Mouse (Mus musculus) erythroblast, embryonic 14.5 days (primary cell): ENCODE data around the gene Hecw2. TPM values are rescaled to one million over a fixed set of nuclear protein-coding genes. Genes with fewer than 3 reads are reported as not detected.

ENCODE experiments used
- H3K27me3 ChIP-seq: 2 replicates; pipeline ENCODE4 v1.6.1; 2012; ENCODE audit warnings: inconsistent platforms; ENCODE audit not compliant: control insufficient read depth
- H3K36me3 ChIP-seq: 2 replicates; pipeline ENCODE4 v1.6.1; 2012; ENCODE audit warnings: mild to moderate bottlenecking, inconsistent platforms; ENCODE audit not compliant: control insufficient read depth
- H3K4me1 ChIP-seq: 2 replicates; pipeline ENCODE4 v1.6.1; 2012; ENCODE audit warnings: inconsistent platforms; ENCODE audit not compliant: control insufficient read depth
- H3K4me3 ChIP-seq: replicated peaks from 2 replicates; pipeline ENCODE3; 2012; ENCODE audit warnings: moderate library complexity, mild to moderate bottlenecking, inconsistent platforms
- H3K9me3 ChIP-seq: 2 replicates; pipeline ENCODE4 v1.6.1; 2012; ENCODE audit warnings: low read length, inconsistent platforms, mixed read lengths; ENCODE audit not compliant: control insufficient read depth
- GATA1 ChIP-seq: IDR thresholded peaks from 2 replicates; pipeline ENCODE4 v1.6.1; 2012; ENCODE audit warnings: low read length, inconsistent platforms, mixed read lengths
- TAL1 ChIP-seq: IDR thresholded peaks from 3 replicates; pipeline ENCODE4 v1.6.1; 2012; ENCODE audit warnings: low read length, inconsistent platforms, mixed read lengths
- polyA plus RNA-seq: library from polyadenylated mRNA; stranded (reverse); fragments of >175 nt; gene quantifications from 2 replicates; pipeline ENCODE4 v1.2.3, GENCODE M21; 2012

The Hecw2 gene
- polyA plus RNA-seq, 1 experiment = not detected

DNA sequence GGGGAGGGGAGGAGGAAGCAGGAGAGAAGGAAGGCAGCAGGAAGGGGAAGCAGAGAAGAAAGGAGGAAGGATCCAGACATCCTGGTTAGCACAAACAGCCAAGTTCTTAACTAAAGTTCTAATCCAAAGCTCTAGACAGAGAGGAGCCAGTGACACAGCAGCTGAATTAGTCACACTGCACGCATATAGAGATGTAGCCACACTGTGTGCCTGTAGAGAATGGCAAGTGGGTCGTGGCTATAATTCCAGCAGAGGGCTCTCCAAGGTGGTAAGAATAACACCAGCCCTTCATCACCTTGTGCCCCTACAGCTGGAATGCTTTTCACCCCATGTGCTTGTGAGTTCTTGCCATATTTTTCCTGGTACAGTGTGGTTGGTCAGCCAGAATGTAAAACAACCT, 261.7 kb downstream of the Hecw2 start:
- H3K27me3 ChIP-seq = no peaks in the 10 kb centered on the region
- H3K9me3 ChIP-seq = no peaks in the 10 kb centered on the region
- no peak overlapping the region for H3K4me3 ChIP-seq
- TF ChIP-seq GATA1 = no peak
- no peak for TF ChIP-seq TAL1
- H3K36me3 ChIP-seq = no peaks in the 10 kb centered on the region
- H3K4me1 ChIP-seq = no peaks in the 10 kb centered on the region

DNA sequence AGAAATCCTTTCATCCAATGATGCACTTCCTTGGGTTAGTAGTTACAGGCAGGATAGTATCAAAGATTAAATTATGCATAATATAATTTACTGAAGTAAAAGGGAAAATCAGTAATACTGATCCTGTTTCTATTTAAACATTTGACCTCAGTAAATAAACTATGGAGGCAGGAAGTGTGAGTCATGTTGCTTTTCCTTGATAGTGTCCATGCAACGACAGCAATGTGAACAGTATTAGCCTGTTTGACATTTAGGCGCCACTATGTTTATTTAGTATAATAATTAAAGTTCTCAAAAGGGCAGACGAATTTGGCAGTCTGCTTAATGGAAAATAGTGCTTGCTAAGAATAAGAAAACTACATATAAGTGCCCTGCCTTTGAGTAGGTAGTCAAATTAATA, 263.7 kb downstream of the Hecw2 start:
- Histone ChIP-seq H3K4me3 (no peak overlapping the region), H3K4me1 (no peaks in the 10 kb centered on the region), H3K27me3 (no peaks in the 10 kb centered on the region), H3K36me3 (no peaks in the 10 kb centered on the region), H3K9me3 (no peaks in the 10 kb centered on the region)
- TF ChIP-seq TAL1 = no peak
- no peak for TF ChIP-seq GATA1

DNA sequence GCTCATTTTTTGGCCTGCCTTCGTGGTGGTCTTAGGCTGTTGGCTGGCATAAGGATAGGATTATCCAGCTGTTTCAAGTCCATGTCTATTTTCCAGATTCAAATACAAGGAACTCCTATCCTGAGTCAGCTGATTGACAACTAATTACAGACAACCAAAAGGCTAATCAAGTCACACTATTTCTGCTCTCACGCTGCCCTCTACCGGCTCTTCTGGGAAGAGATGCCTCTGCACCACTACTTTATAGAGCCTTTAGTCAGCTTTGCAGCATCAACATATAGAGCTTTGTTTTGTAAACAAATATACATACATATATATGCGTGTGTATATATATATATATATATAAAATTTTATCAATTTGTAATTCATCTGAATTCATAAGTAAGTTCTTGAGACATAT, 267.4 kb downstream of the Hecw2 start:
- Histone ChIP-seq H3K36me3 (no peaks in the 10 kb centered on the region), H3K4me1 (no peaks in the 10 kb centered on the region), H3K9me3 (no peaks in the 10 kb centered on the region), H3K4me3 (no peak overlapping the region), H3K27me3 (no peaks in the 10 kb centered on the region)
- TF ChIP-seq GATA1 (no peak), TAL1 (no peak)

DNA sequence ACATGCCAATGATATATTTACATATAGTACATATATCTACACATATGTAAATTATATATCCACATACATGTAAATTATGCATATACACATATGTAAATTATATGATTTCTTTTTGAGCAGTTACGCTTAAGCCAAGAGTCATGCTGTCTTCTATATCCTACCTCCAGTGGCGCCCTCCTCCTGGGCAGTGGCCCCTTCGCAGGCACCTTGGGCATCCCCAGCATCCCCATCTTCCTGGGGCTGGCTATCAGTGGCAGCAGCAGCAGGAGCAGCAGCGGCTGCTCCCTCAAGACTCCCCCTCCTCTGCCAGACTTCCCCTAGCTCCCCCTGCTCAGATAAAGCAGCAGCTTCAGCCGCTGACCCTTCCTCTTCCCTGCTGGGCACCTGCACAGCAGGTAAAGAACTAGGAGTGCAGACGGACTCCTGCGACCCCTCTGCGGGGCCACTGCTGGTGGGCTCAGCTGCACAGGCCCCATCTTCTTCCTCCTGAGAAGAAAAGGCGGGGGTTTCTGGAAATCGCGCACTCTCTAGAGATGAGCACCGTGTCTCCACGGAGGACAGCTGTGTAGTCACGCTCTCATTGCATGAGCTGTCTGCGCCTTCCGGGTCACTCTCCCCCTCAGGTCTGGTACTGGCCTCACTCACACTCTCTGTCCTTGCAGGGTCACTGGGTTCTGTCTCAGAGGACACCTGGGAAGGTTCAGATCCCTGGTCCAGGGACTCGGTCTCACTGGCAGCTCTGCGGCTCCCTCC, 269.6 kb downstream of the Hecw2 start:
- Histone ChIP-seq H3K4me3 (no peak overlapping the region), H3K27me3 (no peaks in the 10 kb centered on the region), H3K9me3 (no peaks in the 10 kb centered on the region), H3K36me3 (no peaks in the 10 kb centered on the region), H3K4me1 (no peaks in the 10 kb centered on the region)
- TF ChIP-seq TAL1 = no peak
- TF ChIP-seq GATA1 = no peak

DNA sequence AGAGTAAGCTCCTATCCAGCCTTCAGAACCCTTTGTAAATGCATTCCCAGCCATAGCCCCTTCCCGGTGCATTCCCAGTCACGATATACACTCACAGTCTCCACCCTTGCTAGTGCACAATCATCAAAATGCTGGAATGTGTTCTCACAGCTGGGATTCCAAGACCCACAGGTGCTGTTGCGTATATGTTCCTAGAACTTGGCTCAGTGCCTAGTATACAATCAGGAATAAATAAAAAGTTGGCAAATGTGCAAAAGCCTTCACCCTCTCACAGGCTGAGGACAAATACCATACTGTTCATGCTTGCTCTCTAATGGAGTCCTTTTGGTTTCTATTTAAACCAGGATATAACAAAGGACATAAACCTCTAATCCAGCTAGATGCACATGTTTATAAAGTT, 283.1 kb downstream of the Hecw2 start:
- Histone ChIP-seq H3K9me3 (no peaks in the 10 kb centered on the region), H3K4me1 (no peaks in the 10 kb centered on the region)
- TF ChIP-seq GATA1 = no peak
- no peak for TF ChIP-seq TAL1

DNA sequence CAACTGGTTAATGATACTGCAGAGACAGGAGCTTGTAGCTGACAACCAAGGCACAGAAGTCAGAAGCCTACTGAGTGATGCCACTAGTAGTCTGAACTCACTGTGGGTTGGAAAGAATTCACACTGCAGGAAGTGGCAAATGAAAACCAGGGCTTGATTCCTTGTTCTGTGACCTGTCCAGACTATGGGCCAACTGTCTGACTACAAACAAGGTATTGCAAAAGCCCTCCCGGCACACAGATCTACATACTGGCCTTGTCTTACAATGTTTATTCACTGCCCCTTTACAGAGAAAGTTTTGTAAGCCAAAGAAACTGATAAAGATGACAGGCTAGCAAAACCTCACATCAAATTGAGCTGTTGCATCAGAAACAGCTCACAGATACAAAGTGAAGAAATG, 284.7 kb downstream of the Hecw2 start:
- no peak for TF ChIP-seq GATA1
- TF ChIP-seq TAL1 = no peak
- Histone ChIP-seq H3K4me3 (no peak overlapping the region), H3K36me3 (no peaks in the 10 kb centered on the region), H3K4me1 (no peaks in the 10 kb centered on the region), H3K27me3 (no peaks in the 10 kb centered on the region), H3K9me3 (no peaks in the 10 kb centered on the region)

More for the DNA sequence above, 283.1 kb downstream of the Hecw2 start:
- H3K4me3 ChIP-seq = no peak overlapping the region
- H3K27me3 ChIP-seq = no peaks in the 10 kb centered on the region
- no peaks in the 10 kb centered on the region for H3K36me3 ChIP-seq

DNA sequence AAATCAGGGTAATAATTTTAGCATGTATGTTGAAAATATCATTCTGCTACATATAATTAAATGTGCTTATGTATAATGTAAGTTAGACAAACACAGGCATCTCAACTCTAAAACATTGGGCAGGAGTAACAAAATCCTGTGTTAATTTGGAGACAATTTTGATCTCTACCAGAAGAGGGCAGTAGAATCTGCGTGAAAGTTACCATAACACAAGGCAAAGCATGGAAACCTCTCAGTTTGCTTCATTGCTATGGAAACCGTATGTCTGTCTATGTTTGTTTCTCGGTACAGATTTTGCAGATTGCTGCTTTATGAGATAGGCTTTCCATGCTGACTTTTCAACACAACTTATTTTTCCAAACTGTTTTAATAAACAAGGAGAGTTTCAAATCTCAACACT, 285.9 kb downstream of the Hecw2 start:
- H3K4me1 ChIP-seq = no peaks in the 10 kb centered on the region
- H3K9me3 ChIP-seq = no peaks in the 10 kb centered on the region
- H3K27me3 ChIP-seq = no peaks in the 10 kb centered on the region
- no peaks in the 10 kb centered on the region for H3K36me3 ChIP-seq
- H3K4me3 ChIP-seq = no peak overlapping the region
- no peak for TF ChIP-seq GATA1
- no peak for TF ChIP-seq TAL1

DNA sequence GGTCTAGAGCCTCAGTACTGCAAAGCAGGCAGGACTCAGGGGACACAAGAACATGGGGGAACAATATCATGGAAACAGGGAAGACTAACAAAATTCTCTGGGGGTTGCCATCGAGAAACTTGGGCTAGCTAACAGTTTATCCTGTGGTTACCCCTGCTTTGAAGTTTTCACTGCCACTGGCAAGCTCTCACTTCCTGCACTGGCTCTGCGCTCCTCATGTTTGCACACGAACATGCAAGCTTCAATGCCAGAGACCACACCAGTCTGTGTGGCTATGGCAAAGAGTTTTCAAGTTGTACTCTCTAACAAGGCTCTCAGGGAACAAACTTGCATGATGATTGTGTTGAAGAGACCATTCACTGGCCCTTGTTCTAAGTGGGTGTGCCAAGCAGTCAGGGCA, 288.8 kb downstream of the Hecw2 start:
- no peaks in the 10 kb centered on the region for H3K36me3 ChIP-seq
- no peaks in the 10 kb centered on the region for H3K27me3 ChIP-seq
- TF ChIP-seq TAL1 (no peak), GATA1 (no peak)
- H3K9me3 ChIP-seq = no peaks in the 10 kb centered on the region
- H3K4me1 ChIP-seq = no peaks in the 10 kb centered on the region
- H3K4me3 ChIP-seq = no peak overlapping the region

DNA sequence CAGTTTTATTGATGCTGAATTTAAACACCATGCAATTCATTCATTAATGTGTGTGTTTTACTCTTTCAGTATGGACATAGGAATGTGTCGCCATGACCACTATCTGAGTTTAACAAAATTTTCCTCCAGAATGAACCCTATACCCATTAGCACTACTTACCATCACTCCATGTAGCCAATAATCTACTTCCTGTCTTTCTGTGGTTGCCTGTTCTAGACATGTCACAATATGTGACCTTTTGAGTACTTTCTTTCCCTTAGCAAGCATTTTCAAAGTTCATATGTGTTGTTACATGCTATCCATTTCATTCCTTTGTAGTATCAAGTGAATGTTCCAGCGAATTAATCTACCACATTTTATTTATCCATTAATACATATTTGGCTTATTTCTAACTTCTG, 294.6 kb downstream of the Hecw2 start:
- Histone ChIP-seq H3K9me3 (no peaks in the 10 kb centered on the region), H3K4me1 (no peaks in the 10 kb centered on the region), H3K27me3 (no peaks in the 10 kb centered on the region), H3K36me3 (no peaks in the 10 kb centered on the region), H3K4me3 (no peak overlapping the region)
- no peak for TF ChIP-seq GATA1
- TF ChIP-seq TAL1 = no peak

DNA sequence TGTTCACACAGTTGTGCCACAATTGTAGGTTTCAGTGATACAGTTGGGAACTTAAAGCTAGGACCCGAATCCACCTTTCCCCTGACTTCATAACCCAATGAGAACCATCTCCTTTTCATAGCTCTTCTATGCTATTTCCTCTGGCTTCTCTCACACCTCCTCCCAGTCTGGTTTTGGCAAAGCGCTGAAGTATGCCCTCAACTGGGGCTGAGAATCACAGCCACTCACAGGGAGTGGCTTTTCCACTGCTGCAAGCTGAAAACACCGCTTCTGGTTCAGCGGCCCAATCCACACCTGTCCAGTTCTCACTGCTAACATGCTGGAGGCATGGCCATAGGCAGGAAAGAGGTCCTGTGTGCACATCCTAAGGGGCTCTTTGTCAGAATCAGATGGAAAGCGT, 300.7 kb downstream of the Hecw2 start:
- Histone ChIP-seq H3K36me3 (no peaks in the 10 kb centered on the region), H3K4me1 (no peaks in the 10 kb centered on the region), H3K9me3 (no peaks in the 10 kb centered on the region), H3K27me3 (no peaks in the 10 kb centered on the region), H3K4me3 (no peak overlapping the region)
- TF ChIP-seq TAL1 = no peak
- no peak for TF ChIP-seq GATA1
